Mouse (Mus musculus): ENCODE measurements around the gene Amhr2. TPM values are rescaled to one million over a fixed set of nuclear protein-coding genes. Genes with fewer than 3 reads are reported as not detected.

The Amhr2 gene
- polyA plus RNA-seq (2014; fragmentation: Nextera tagmentation; extraction: Ambion mirVana): 0.94 and 1.2 TPM in 2 replicates

GRCm38 (mm10) chr15:102445146-102445545 is at the start of gene Amhr2:
Amhr2 (plus strand) TSS chr15:102445367.
- 56% methylated on average over 8 of the region's 8 CpGs for WGBS
- H3K4me3 ChIP-seq (ENCODE audit: low read depth, low read length): no peak within 1 kb of the TSS
- no peaks in the 10 kb centered on the region for H3K36me3 ChIP-seq (ENCODE audit: control insufficient read depth, insufficient read depth, low read length)

GRCm38 (mm10) chr15:102398629-102399028 is 46.5 kb upstream of the Amhr2 start:
- 27% methylated on average over 5 of the region's 5 CpGs for WGBS
- Histone ChIP-seq H3K9me3 (ENCODE audit: control insufficient read depth, low read depth, low read length) (no peaks in the 10 kb centered on the region), H3K9ac (replicated peaks; ENCODE audit: low read depth, low read length) (no peak overlapping the region), H3K4me2 (replicated peaks; ENCODE audit: low read depth, low read length) (peak overlapping the region; percentile 42), H3K36me3 (ENCODE audit: control insufficient read depth, insufficient read depth, low read length) (no peaks in the 10 kb centered on the region), H3K4me3 (ENCODE audit: low read depth, low read length) (no peak overlapping the region; the same call in 1 of the 2 replicates), H3K27me3 (ENCODE audit: control insufficient read depth, insufficient read depth, low read length) (no peaks in the 10 kb centered on the region), H3K27ac (ENCODE audit: low read length) (peak overlapping the region; percentile 79; the same call in 1 of the 2 replicates), H3K4me1 (ENCODE audit: control insufficient read depth, insufficient read depth, low read length) (peaks cover 10% of the 10 kb centered on the region; the same call in 1 of the 2 replicates)
- no peak for ATAC-seq (ENCODE audit: insufficient number of reproducible peaks, insufficient read depth, low FRiP score, low read depth)

More at GRCm38 (mm10) chr15:102445146-102445545, at the start of gene Amhr2:
- Histone ChIP-seq H3K4me2 (replicated peaks; ENCODE audit: low read depth, low read length) (no peak within 1 kb of the TSS), H3K27ac (ENCODE audit: low read length) (no peak within 1 kb of the TSS), H3K27me3 (ENCODE audit: control insufficient read depth, insufficient read depth, low read length) (no peaks in the 10 kb centered on the region), H3K9me3 (ENCODE audit: control insufficient read depth, low read depth, low read length) (no peaks in the 10 kb centered on the region), H3K9ac (replicated peaks; ENCODE audit: low read depth, low read length) (no peak within 1 kb of the TSS; the same call in 1 of the 2 replicates), H3K4me1 (ENCODE audit: control insufficient read depth, insufficient read depth, low read length) (no peaks in the 10 kb centered on the region)
- no peak for ATAC-seq (ENCODE audit: insufficient number of reproducible peaks, insufficient read depth, low FRiP score, low read depth)

- 3% methylated on average over 34 of the region's 34 CpGs for WGBS
Observed at GRCm38 (mm10) chr15:102399229-102400221, 45.6 kb upstream of the Amhr2 start.

GRCm38 (mm10) chr15:102400476-102401045 is 44.6 kb upstream of the Amhr2 start:
- peak overlapping the region; percentile 42 for H3K4me2 ChIP-seq (replicated peaks; ENCODE audit: low read depth, low read length)
- no peak overlapping the region for H3K9ac ChIP-seq (replicated peaks; ENCODE audit: low read depth, low read length)
- 76% methylated on average over 10 of the region's 10 CpGs for WGBS
- H3K4me1 ChIP-seq (ENCODE audit: control insufficient read depth, insufficient read depth, low read length): peaks cover 10% of the 10 kb centered on the region; the same call in 1 of the 2 replicates
- H3K4me3 ChIP-seq (ENCODE audit: low read depth, low read length): no peak overlapping the region
- H3K36me3 ChIP-seq (ENCODE audit: control insufficient read depth, insufficient read depth, low read length): no peaks in the 10 kb centered on the region
- peak overlapping the region; percentile 79; the same call in 1 of the 2 replicates for H3K27ac ChIP-seq (ENCODE audit: low read length)
- H3K9me3 ChIP-seq (ENCODE audit: control insufficient read depth, low read depth, low read length): no peaks in the 10 kb centered on the region
- H3K27me3 ChIP-seq (ENCODE audit: control insufficient read depth, insufficient read depth, low read length): no peaks in the 10 kb centered on the region
- no peak for ATAC-seq (ENCODE audit: insufficient number of reproducible peaks, insufficient read depth, low FRiP score, low read depth)

More at GRCm38 (mm10) chr15:102399229-102400221, 45.6 kb upstream of the Amhr2 start:
- peak overlapping the region; percentile 29 for H3K4me3 ChIP-seq (ENCODE audit: low read depth, low read length)
- H3K4me2 ChIP-seq (replicated peaks; ENCODE audit: low read depth, low read length): peak overlapping the region; percentile 42
- H3K9me3 ChIP-seq (ENCODE audit: control insufficient read depth, low read depth, low read length): no peaks in the 10 kb centered on the region
- no peaks in the 10 kb centered on the region for H3K27me3 ChIP-seq (ENCODE audit: control insufficient read depth, insufficient read depth, low read length)
- no peaks in the 10 kb centered on the region for H3K36me3 ChIP-seq (ENCODE audit: control insufficient read depth, insufficient read depth, low read length)
- ATAC-seq (ENCODE audit: insufficient number of reproducible peaks, insufficient read depth, low FRiP score, low read depth): peak; percentile 86
- H3K4me1 ChIP-seq (ENCODE audit: control insufficient read depth, insufficient read depth, low read length): peaks cover 10% of the 10 kb centered on the region; the same call in 1 of the 2 replicates
- H3K27ac ChIP-seq (ENCODE audit: low read length): peak overlapping the region; percentile 79
- peak overlapping the region; percentile 26 for H3K9ac ChIP-seq (replicated peaks; ENCODE audit: low read depth, low read length)

GRCm38 (mm10) chr15:102401278-102401677 is 43.9 kb upstream of the Amhr2 start:
- Histone ChIP-seq H3K36me3 (ENCODE audit: control insufficient read depth, insufficient read depth, low read length) (no peaks in the 10 kb centered on the region), H3K9me3 (ENCODE audit: control insufficient read depth, low read depth, low read length) (no peaks in the 10 kb centered on the region), H3K4me2 (replicated peaks; ENCODE audit: low read depth, low read length) (no peak overlapping the region), H3K27ac (ENCODE audit: low read length) (no peak overlapping the region), H3K9ac (replicated peaks; ENCODE audit: low read depth, low read length) (no peak overlapping the region), H3K4me3 (ENCODE audit: low read depth, low read length) (no peak overlapping the region), H3K27me3 (ENCODE audit: control insufficient read depth, insufficient read depth, low read length) (no peaks in the 10 kb centered on the region), H3K4me1 (ENCODE audit: control insufficient read depth, insufficient read depth, low read length) (peaks cover 10% of the 10 kb centered on the region; the same call in 1 of the 2 replicates)
- 92% methylated on average over 2 of the region's 2 CpGs for WGBS
- ATAC-seq (ENCODE audit: insufficient number of reproducible peaks, insufficient read depth, low FRiP score, low read depth): no peak

- H3K27ac ChIP-seq (ENCODE audit: low read length): no peak overlapping the region
- no peak overlapping the region for H3K4me2 ChIP-seq (replicated peaks; ENCODE audit: low read depth, low read length)
- ATAC-seq (ENCODE audit: insufficient number of reproducible peaks, insufficient read depth, low FRiP score, low read depth): no peak
- WGBS: 93% methylated on average over 3 of the region's 3 CpGs
- H3K4me3 ChIP-seq (ENCODE audit: low read depth, low read length): no peak overlapping the region
- no peaks in the 10 kb centered on the region for H3K27me3 ChIP-seq (ENCODE audit: control insufficient read depth, insufficient read depth, low read length)
- H3K36me3 ChIP-seq (ENCODE audit: control insufficient read depth, insufficient read depth, low read length): no peaks in the 10 kb centered on the region
- H3K4me1 ChIP-seq (ENCODE audit: control insufficient read depth, insufficient read depth, low read length): peaks cover 10% of the 10 kb centered on the region; the same call in 1 of the 2 replicates
- no peak overlapping the region for H3K9ac ChIP-seq (replicated peaks; ENCODE audit: low read depth, low read length)
- no peaks in the 10 kb centered on the region for H3K9me3 ChIP-seq (ENCODE audit: control insufficient read depth, low read depth, low read length)
Observed at GRCm38 (mm10) chr15:102402210-102402609, 43.0 kb upstream of the Amhr2 start.

- peak overlapping the region; percentile 99 for H3K27ac ChIP-seq (ENCODE audit: low read length)
- no peak; the same call in 1 of the 2 replicates for ATAC-seq (ENCODE audit: insufficient number of reproducible peaks, insufficient read depth, low FRiP score, low read depth)
- peaks cover 20% of the 10 kb centered on the region for H3K36me3 ChIP-seq (ENCODE audit: control insufficient read depth, insufficient read depth, low read length)
- no peaks in the 10 kb centered on the region for H3K9me3 ChIP-seq (ENCODE audit: control insufficient read depth, low read depth, low read length)
- H3K4me1 ChIP-seq (ENCODE audit: control insufficient read depth, insufficient read depth, low read length): peaks cover 19% of the 10 kb centered on the region
- H3K27me3 ChIP-seq (ENCODE audit: control insufficient read depth, insufficient read depth, low read length): no peaks in the 10 kb centered on the region
- peak overlapping the region; percentile 50 for H3K4me2 ChIP-seq (replicated peaks; ENCODE audit: low read depth, low read length)
- 16% methylated on average over 34 of the region's 34 CpGs for WGBS
- peak overlapping the region; percentile 40 for H3K4me3 ChIP-seq (ENCODE audit: low read depth, low read length)
- H3K9ac ChIP-seq (replicated peaks; ENCODE audit: low read depth, low read length): peak overlapping the region; percentile 60
Observed at GRCm38 (mm10) chr15:102404608-102405488, 40.3 kb upstream of the Amhr2 start.

All from stomach, embryonic 14.5 days (tissue).